Mouse (Mus musculus): ENCODE data around the gene Wdr31.

DNA sequence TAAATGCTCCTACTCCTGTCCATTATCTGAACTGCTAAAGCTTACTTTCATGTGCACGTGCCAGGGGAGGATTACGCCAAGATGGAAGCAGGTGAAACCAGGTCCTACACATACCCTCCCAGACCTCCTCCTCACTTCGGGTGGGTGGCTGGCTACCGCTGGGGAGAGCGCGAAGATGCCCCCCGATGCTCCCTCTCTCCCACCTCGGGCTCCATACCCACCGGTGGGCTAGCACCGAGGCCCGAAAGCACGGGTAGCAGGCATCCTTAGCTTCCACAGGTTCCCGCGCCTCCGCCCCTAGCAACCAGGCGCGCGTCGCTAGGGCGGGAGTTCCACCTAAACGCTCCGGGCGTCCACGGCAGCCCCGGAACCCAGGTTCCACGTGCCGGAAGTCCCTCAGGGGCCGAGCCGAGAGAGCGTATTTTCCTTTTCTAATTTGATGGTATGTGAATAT, at the start of gene Wdr31:
- TF ChIP-seq POLR2A (IDR thresholded peaks at IDR 0.05; ENCODE audit: borderline replicate concordance, control insufficient read depth, low read depth, low read length) (no peak; the same call in 1 of the 2 replicates), CTCF (IDR thresholded peaks at IDR 0.05; ENCODE audit: control insufficient read depth, insufficient read depth, low read length) (no peak)
